Mouse (Mus musculus) spleen, adult 18-20 months (tissue): ENCODE results near the gene Cotl1.
"Not testable (repeated sequence)": the region's sequence is repeated elsewhere in the genome, so short reads cannot be mapped to it uniquely, and the experiment has no call there.

Experiments
- DNase-seq, 2 experiments: peaks; one replicate each; pipeline ENCODE4 v3.0.0; 2022; ENCODE audit warnings: mixed read lengths in 2 of 2

The Cotl1 gene

GRCm38 (mm10) chr8:119840275-119840808 is at the start of gene Cotl1:
Gene Cotl1, minus strand, starts transcription at chr8:119840544.
- DNase-seq, result peak; percentile 97 to 99

- no peak for DNase-seq
Measured at GRCm38 (mm10) chr8:119888012-119888411, 47.7 kb upstream of the Cotl1 start.

DNA sequence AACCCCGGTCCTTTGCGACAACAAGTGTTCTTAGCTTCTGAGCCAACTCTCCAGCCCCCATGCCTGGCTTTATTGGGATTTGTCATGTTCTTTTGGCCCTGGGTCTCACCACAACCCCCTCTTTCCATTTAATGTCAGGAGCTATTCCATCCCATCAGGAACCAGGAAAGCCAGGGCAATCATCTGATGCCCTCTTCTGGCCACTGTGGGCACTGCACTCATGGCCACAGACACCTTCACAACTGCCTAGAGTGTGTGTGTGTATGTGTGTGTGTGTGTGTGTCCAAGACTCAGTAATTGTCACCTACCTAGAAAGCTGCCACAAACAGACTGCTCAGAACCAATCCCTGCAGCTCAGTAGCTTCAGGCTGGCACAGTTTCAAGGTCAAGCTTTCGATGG is 46.8 kb upstream of the Cotl1 start:
- peak in 1 of 2 experiments; percentile 38 for DNase-seq

DNA sequence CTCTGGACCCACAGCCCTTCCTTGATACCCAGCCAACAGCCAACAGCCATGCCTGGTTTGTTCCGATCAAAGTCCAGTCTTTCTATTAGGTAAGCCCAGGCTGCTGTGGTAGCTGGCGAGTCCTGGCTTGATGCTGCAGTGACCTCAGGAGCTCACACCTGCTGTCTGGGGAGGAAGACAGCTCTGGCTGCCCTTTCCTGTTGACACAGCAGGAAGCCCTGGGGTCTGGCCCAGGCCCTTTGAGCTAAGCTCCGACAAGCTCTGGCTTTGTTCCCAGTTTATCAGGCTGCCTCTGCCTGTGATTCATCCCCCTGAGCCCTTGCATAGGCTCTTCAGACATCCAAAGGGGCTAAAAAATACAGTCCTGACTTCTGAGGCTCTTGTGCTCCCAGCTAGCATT is 45.3 kb upstream of the Cotl1 start:
- DNase-seq, result no peak

GRCm38 (mm10) chr8:119883281-119883680 is 42.9 kb upstream of the Cotl1 start:
- DNase-seq, result no peak

GRCm38 (mm10) chr8:119881917-119882316 is 41.6 kb upstream of the Cotl1 start:
- DNase-seq, result no peak

DNA sequence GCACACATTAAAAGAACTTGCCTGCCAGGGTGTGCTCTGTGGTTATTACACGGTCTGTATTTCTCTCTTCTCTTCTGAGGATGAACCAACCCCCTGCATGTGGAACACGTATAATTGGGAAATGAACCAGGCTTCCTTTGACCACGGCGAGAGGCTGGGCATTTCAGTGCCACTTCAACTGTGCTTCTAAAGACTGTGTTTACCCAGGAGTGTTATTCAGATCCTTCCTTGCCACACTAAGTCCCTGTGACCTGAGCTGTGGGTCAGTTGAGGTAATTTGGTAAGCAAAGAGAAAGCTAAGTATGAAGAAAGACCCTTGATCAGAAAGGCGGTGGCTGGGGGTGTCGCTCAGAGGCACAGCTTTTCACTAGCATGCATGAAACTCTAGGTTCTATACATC is 41.0 kb upstream of the Cotl1 start:
- no peak for DNase-seq

DNA sequence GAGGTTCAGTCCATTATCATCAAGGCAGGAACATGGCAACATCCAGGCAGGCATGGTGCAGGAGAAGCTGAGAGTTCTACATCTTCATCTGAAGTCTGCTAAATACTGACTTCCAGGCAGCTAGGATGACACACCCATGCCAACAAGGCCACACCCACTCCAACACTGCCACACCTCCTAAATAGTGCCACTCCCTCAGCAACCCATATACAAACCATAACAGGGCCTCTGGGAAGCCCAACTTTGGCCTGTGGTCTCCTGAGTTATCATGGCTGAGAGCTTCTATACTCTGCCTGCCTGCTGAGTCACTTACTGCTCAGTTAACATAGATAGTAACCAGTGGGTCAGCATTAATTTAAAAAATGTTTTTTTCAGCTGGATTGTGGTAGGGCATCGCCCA is 32.8 kb upstream of the Cotl1 start:
- no peak for DNase-seq

GRCm38 (mm10) chr8:119869616-119870015 is 29.3 kb upstream of the Cotl1 start:
- DNase-seq, result no peak

- no peak for DNase-seq
Measured at GRCm38 (mm10) chr8:119862749-119863148, 22.4 kb upstream of the Cotl1 start.

- no peak for DNase-seq
Measured at GRCm38 (mm10) chr8:119862390-119862734, 22.0 kb upstream of the Cotl1 start.

- peak; percentile 99 for DNase-seq
Measured at GRCm38 (mm10) chr8:119861706-119862389, 21.5 kb upstream of the Cotl1 start, which contains the start of gene Klhl36. Gene Klhl36, plus strand, starts transcription at chr8:119862266.

GRCm38 (mm10) chr8:119857767-119858166 is 17.4 kb upstream of the Cotl1 start:
- DNase-seq, result no peak

DNA sequence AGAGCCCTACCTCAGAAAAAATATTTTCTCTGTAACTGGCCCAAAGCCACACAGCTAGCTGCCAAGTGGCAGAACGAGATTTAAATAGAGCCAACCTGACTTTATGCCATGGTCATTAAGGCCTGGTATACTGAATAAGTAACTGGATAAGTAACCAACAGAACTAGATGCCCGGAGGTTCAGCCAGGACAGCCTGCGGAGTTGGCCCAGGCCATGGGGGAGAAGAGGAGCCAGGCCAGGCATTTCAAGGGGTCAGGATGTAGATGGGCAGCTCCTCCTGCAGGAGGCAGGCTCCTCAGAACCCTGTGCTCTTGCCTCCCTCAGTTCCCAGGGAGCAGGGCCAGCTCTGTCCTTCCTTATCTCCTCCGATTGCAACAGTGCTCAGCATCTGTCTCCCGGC is 15.3 kb upstream of the Cotl1 start:
- DNase-seq, result no peak

DNA sequence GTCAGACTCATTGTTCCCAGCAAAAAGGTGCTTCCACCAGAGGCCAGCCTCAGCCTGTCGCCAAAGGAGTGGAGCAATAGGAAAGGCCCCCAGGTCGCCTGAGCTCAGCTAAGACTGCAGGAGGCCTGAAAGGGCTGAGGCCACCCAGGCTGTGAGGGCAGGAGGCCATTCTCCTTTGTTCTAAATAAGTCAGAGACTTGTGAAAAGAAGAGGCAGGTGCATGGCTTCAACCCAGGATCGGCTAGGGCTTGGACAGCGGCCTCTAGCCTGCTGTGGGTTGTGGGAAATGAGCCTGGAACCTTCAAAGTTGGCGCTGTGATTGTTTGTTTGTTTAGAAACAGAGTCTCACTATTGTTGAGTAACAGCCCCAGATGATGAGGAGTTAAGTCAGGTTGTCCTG is 13.7 kb upstream of the Cotl1 start:
- DNase-seq, result no peak

DNA sequence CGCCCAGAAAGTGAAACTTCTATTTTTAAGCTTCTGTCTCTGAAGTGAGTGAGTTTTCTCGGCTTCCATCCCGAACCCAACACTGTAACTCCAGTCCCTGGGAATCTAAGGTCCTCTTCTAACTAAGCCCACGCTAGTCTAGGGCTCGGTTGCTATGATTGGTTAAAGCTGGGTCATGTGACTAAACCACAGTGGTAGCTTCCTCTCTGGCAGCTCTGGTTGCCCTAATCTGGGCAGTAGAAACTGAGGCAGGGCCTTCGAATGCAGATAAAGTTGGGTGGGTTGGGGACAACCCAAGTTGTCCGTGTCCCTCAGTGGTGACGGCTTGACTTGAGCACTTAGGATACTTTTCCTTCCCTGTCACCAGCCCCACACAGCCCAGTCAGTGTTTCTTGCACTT is 13.2 kb upstream of the Cotl1 start:
- DNase-seq, result no peak

DNA sequence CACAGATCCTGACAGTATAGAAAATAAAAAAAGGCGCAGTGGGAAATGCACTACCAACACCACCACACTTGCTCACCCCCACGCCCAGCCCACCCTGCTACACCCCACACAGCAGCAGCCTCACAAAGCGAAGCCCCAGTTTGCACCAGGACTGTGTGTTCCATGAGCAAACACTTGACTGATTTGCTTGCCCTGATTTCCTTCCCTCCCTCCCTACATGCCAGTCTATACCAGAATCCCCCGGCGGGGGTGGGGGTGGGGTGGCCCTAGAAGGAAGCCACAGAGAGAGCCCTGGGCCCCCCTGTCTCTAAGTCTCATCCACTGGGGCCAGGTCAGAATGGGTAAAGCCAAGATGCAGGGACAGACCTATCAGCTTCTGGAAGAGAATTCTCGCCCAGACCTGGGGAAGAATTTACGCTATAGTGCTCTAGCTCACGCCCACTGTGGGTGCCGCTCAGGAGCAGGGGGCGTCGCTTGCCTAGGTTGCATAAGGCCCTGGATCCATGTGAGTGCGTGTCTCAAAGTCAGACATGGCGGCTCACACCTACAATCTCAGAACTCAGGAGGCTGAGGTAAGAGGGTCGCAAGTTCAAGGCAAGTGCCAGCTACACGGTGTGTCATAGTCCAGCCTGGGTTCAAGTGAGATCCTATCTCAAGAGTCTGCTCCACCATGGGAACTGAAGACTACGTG is 7.0 kb upstream of the Cotl1 start:
- no peak for DNase-seq

DNA sequence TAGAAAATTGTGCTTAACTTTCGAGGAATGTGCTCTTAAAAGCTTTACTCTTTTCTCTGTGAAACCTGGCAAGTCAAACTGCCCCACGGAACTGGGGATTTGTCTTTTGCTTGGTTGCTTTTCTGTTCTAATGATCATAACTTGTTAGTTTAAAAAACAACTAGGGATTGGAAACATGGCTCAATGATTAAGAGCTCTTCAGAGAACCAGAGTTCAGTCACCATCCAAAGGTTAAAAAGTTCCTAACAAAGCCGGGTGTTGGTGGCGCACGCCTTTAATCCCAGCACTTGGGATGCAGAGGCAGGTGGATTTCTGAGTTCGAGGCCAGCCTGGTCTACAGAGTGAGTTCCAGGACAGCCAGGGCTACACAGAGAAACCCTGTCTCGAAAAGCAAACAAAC is 5.4 kb upstream of the Cotl1 start:
- DNase-seq, result not testable (repeated sequence)

DNA sequence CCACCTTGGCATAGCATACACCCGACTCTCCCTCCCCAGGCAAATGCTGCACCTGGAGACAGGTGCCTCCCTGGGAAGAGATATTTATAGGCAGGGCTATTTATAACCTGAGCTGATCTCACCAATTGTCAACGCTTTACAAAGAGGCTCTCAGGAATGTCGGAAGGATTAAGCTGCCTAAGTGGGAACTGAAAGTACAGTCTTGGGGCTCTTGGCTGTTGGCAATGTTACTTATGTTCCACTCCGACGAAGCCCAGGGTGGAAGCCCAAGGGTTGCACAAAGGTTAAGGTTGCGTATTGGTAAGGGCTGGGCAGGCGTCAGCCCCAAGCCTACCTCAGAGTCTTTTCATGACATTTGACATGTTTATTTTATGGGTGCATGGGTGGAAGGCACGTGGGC is 4.2 kb upstream of the Cotl1 start:
- no peak for DNase-seq

GRCm38 (mm10) chr8:119843444-119843843 is 3.1 kb upstream of the Cotl1 start:
- DNase-seq, result peak; percentile 59 to 79

DNA sequence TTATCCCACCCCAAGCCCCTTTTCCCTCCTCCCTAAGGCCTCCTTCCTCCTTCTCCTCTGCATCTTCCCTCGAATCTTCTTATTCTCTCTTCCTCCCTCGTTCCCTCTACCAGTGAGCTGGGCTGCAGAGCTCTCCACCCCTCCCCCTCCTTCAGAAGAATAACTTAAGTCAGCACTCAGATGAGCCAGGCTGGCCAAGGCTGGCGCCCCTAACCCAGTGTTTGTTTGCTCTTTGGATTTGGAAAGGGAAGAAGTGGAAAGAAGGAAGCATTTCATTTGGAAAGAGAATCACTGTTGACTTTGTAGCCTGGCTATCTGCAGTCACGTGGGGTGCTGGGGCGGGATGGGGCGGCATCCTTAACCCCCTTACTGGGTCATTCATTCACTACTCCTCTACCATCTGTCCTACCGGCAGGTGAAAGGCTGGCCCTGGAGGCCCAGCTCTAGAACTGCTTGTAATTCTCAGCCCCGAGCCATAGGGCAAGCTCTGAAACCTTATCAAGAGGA is 614 bp upstream of the Cotl1 start:
- DNase-seq, result no peak

GRCm38 (mm10) chr8:119839419-119840021 is 824 bp downstream of the Cotl1 start:
- no peak for DNase-seq

GRCm38 (mm10) chr8:119838983-119839340 is 1.4 kb downstream of the Cotl1 start:
- no peak for DNase-seq
